Mouse (Mus musculus): ENCODE measurements at regions not wholly inside any gene's neighbourhood (a gene's known extent, or its start where the extent isn't known, plus 50 kb on each side); places are given as distances from the start of the nearest gene placed in this dataset.
"Not testable (repeated sequence)": the region's sequence is repeated elsewhere in the genome, so short reads cannot be mapped to it uniquely, and the experiment has no call there.

DNA sequence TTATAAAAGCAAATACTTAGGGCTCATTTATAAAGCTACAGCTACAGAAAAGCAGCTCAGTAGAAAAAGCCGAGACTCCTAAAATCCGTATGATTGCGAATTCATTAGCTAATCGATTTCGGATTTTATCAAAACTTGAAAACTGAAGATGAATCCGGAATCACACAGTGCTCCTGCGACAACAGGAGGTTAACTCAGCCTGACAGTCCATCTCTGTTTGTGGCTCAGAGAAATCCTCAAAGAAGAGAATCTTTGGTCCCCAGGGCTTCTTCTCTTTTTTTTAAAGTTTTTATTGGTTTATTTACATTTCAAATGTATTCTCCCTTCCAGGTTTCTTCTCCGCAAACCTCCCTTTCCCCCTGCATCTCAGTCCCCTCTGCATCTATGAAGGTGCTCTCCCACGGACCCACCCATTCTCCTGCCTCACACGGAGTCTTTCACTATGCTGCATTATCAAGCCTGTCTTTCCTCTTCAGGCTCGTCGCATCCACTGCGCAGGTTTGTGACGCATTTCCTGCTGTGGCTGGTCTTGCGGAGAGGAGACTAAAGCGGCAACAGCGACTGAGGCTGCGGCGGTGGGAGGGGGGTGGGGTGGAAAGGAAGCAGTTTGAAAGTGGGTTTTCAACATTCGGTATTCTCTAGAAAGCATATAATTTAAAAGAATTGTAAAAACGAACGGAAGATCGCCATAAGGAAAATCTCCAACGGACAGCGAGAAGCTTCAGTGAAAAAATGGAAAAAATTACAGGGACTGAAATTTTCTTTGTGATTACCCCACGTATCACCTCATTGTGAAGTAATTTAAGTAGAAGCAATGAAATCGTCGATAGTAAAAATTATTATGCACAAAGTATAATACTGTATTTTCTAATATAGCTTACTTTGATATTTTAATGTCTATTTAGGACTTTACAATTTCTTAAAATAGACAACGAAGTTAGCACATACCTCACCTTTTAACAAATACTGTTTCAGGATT is 482.5 kb upstream of the Snrpn start:
- H3K4me1 ChIP-seq (ENCODE audit: insufficient read depth, low read length); H3K27me3 ChIP-seq (ENCODE audit: insufficient read depth, low read length); H3K9ac ChIP-seq (replicated peaks; ENCODE audit: low read length); H3K27ac ChIP-seq (ENCODE audit: low read length); H3K36me3 ChIP-seq (ENCODE audit: insufficient read depth, low read length); H3K9me3 ChIP-seq (ENCODE audit: low read length): not testable (repeated sequence)
- whole genome bisulfite sequencing: 30% methylated on average over 29 of the region's 29 CpGs
- peak overlapping the region; percentile 48 for H3K4me2 ChIP-seq (replicated peaks; ENCODE audit: low read depth, low read length)
- peak overlapping the region; percentile 35 for H3K4me3 ChIP-seq (ENCODE audit: low read length)
- peak; percentile 86 for ATAC-seq (ENCODE audit: low FRiP score, low TSS enrichment)

GRCm38 (mm10) chr7:60617070-60617674 is 477.2 kb upstream of the Snrpn start:
- not testable (repeated sequence) for H3K36me3 ChIP-seq (ENCODE audit: insufficient read depth, low read length); H3K4me2 ChIP-seq (replicated peaks; ENCODE audit: low read depth, low read length); H3K4me3 ChIP-seq (ENCODE audit: low read length); H3K27ac ChIP-seq (ENCODE audit: low read length); H3K4me1 ChIP-seq (ENCODE audit: insufficient read depth, low read length); H3K9me3 ChIP-seq (ENCODE audit: low read length); H3K9ac ChIP-seq (replicated peaks; ENCODE audit: low read length); H3K27me3 ChIP-seq (ENCODE audit: insufficient read depth, low read length); ATAC-seq (ENCODE audit: low FRiP score, low TSS enrichment)
- 7% methylated on average over 5 of the region's 5 CpGs for WGBS

Measured in kidney, embryonic 16.5 days (tissue).